Mouse (Mus musculus) kidney, adult 2 months (tissue): ENCODE data around the gene Sdhaf1.

ENCODE experiments used
- CTCF ChIP-seq: fragments of 200-500 bp; conservative IDR thresholded peaks from 2 replicates; pipeline ENCODE4 v1.5.1; 2011; ENCODE audit warnings: low read depth, mild to moderate bottlenecking, control low read depth, low read length, moderate library complexity, mixed read lengths; ENCODE audit not compliant: insufficient read depth, insufficient read length
- POLR2A ChIP-seq: fragments of 200-500 bp; IDR thresholded peaks from one replicate; pipeline ENCODE4 v1.6.1; 2011; ENCODE audit warnings: low read depth, low read length, control low read depth

GRCm38 (mm10) chr7:30362652-30363343, 39.1 kb upstream of the Sdhaf1 start, which contains the start of gene Lrfn3:
- no peak for TF ChIP-seq CTCF
- no peak for TF ChIP-seq POLR2A
